Mouse (Mus musculus) liver, postnatal 0 days (tissue): Measurements from ENCODE around the gene Ms4a10.

Experiments
- CTCF ChIP-seq: sonication (generic); IDR thresholded peaks from 2 replicates; pipeline ENCODE4 v1.5.1; 2016; ENCODE audit warnings: antibody characterized with exemption, low read depth
- EP300 ChIP-seq: IDR thresholded peaks from 2 replicates; pipeline ENCODE4 v1.6.1; 2016; ENCODE audit warnings: antibody characterized with exemption, low read depth, mild to moderate bottlenecking

DNA sequence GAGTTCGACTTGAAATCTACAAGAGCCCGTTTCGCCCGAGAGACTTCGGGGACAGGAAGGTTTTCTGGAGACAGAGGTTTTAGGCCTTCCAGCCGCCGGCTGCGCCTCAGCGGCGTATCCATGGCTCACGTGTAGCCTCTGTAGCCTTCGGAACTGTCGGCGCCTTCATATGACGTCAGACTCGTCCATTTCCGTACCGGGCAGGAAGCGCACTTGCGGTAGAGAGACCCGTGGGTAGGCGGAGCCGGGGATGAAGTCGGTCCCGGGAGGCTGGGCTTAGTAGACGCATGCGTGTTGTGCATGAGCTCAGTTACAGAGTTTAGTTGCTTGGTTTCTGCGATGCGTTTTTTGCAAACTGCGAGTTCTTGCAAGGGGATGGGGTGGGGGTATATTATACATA lies 25.4 kb downstream of the Ms4a10 start, which contains the start of gene Ccdc86:
- TF ChIP-seq CTCF: no peak
- TF ChIP-seq EP300: no peak; the same call in 1 of the 2 replicates
